In genomic region chr1:90100360-90101232, GRCm38 (mm10) we compare ENCODE assay signal across 13 mouse cellular contexts. TPM values are rescaled to one million over a fixed set of nuclear protein-coding genes. Genes with fewer than 3 reads are reported as not detected.
DNase-seq lines count a peak whose midpoint lies in the region; ATAC-seq and TF ChIP-seq lines count a peak whose summit lies in the region.
"Had no signal": no experiment of that assay in that cellular context is flagged by ENCODE, and none has a peak within 500 bp of the region (broad histone marks: within the 10 kb centered on the region; RNA-seq: fewer than 3 reads in every experiment).

No protein-coding gene starts in this region.

- 58% methylated on average over 10 of the region's 10 CpGs for WGBS in kidney, postnatal 0 days
- WGBS in stomach, embryonic 14.5 days = 38% methylated on average over 10 of the region's 10 CpGs
- 73% methylated on average over 10 of the region's 10 CpGs for WGBS in forebrain, embryonic 14.5 days

- H3K27ac ChIP-seq in kidney, postnatal 0 days = no peak overlapping the region
- peak overlapping the region; percentile 52; the same call in 1 of the 2 replicates for H3K27ac ChIP-seq in stomach, embryonic 14.5 days (ENCODE audit: low read length)
- H3K27ac ChIP-seq in forebrain, embryonic 14.5 days (ENCODE audit: low read depth, low read length) = no peak overlapping the region
- H3K27ac ChIP-seq: hindbrain, embryonic 12.5 days had no signal

- no peak overlapping the region for H3K4me2 ChIP-seq in kidney, postnatal 0 days (ENCODE audit: low read length)
- no peak overlapping the region for H3K4me2 ChIP-seq in stomach, embryonic 14.5 days (replicated peaks; ENCODE audit: low read depth, low read length)
- no peak overlapping the region for H3K4me2 ChIP-seq in forebrain, embryonic 14.5 days (ENCODE audit: low read length)
- H3K4me2 ChIP-seq: hindbrain, embryonic 12.5 days had no signal

- no peak overlapping the region for H3K4me3 ChIP-seq in kidney, postnatal 0 days (replicated peaks; ENCODE audit: low read depth, low read length)
- no peak overlapping the region for H3K4me3 ChIP-seq in stomach, embryonic 14.5 days (ENCODE audit: low read depth, low read length)
- H3K4me3 ChIP-seq in forebrain, embryonic 14.5 days (ENCODE audit: low read depth, low read length) = no peak overlapping the region
- H3K4me3 ChIP-seq: hindbrain, embryonic 12.5 days had no signal

- peak; percentile 83 for DNase-seq in kidney, postnatal 0 days (ENCODE audit: low spot score)
- no peak for DNase-seq in kidney, adult 18-20 months
- DNase-seq in brain, embryonic 14.5 days (ENCODE audit: low read depth) = peak; percentile 42
- DNase-seq in kidney, postnatal 4 days = peak; percentile 63 to 71
- DNase-seq in forebrain, embryonic 14.5 days (ENCODE audit: low spot score) = no peak
- no peak for DNase-seq in embryo, embryonic 11 days
- no peak for DNase-seq in left cerebral cortex, adult 8-10 months (ENCODE audit: low spot score in 2 of 2)
- DNase-seq: cerebellum, postnatal 14 days; left cerebral cortex, postnatal 4 days; thymus, postnatal 25 days had no signal

- H3K36me3 ChIP-seq in kidney, postnatal 0 days (ENCODE audit: insufficient read depth, low read length) = no peaks in the 10 kb centered on the region
- no peaks in the 10 kb centered on the region for H3K36me3 ChIP-seq in stomach, embryonic 14.5 days (ENCODE audit: control insufficient read depth, insufficient read depth, low read length)
- H3K36me3 ChIP-seq in forebrain, embryonic 14.5 days (ENCODE audit: control insufficient read depth, insufficient read depth, low read length) = no peaks in the 10 kb centered on the region
- H3K36me3 ChIP-seq: hindbrain, embryonic 12.5 days had no signal

- H3K27me3 ChIP-seq in kidney, postnatal 0 days (ENCODE audit: insufficient read depth, low read length) = no peaks in the 10 kb centered on the region
- H3K27me3 ChIP-seq in stomach, embryonic 14.5 days (ENCODE audit: control insufficient read depth, insufficient read depth, low read length) = no peaks in the 10 kb centered on the region
- H3K27me3 ChIP-seq in forebrain, embryonic 14.5 days (replicated peaks; ENCODE audit: control insufficient read depth, insufficient read depth, low read length) = no peaks in the 10 kb centered on the region
- H3K27me3 ChIP-seq: hindbrain, embryonic 12.5 days had no signal

- ATAC-seq in kidney, postnatal 0 days (replicated peaks; ENCODE audit: low FRiP score, low read depth) = no peak; the same call in 1 of the 2 replicates
- ATAC-seq in stomach, embryonic 14.5 days (ENCODE audit: insufficient number of reproducible peaks, insufficient read depth, low FRiP score, low read depth) = peak; percentile 65; the same call in 1 of the 2 replicates
- no peak for ATAC-seq in forebrain, embryonic 14.5 days

- TF ChIP-seq CTCF in kidney, postnatal 0 days (IDR thresholded peaks at IDR 0.05; ENCODE audit: low read depth) = no peak
- TF ChIP-seq CTCF in brain, embryonic 14.5 days (IDR thresholded peaks at IDR 0.05; ENCODE audit: borderline replicate concordance, extremely low read depth, insufficient read depth, insufficient read length) = no peak

- H3K9ac ChIP-seq in kidney, postnatal 0 days (ENCODE audit: low read depth, low read length) = no peak overlapping the region
- no peak overlapping the region for H3K9ac ChIP-seq in stomach, embryonic 14.5 days (replicated peaks; ENCODE audit: low read depth, low read length)
- H3K9ac ChIP-seq in forebrain, embryonic 14.5 days (ENCODE audit: low read length) = no peak overlapping the region
- H3K9ac ChIP-seq: hindbrain, embryonic 12.5 days had no signal

- H3K9me3 ChIP-seq in kidney, postnatal 0 days (replicated peaks; ENCODE audit: low read length) = no peaks in the 10 kb centered on the region
- H3K9me3 ChIP-seq in stomach, embryonic 14.5 days (ENCODE audit: control insufficient read depth, low read depth, low read length) = no peaks in the 10 kb centered on the region
- H3K9me3 ChIP-seq in forebrain, embryonic 14.5 days (replicated peaks; ENCODE audit: control insufficient read depth, low read length) = no peaks in the 10 kb centered on the region
- H3K9me3 ChIP-seq: hindbrain, embryonic 12.5 days had no signal

- TF ChIP-seq POLR2A in brain, embryonic 14.5 days (IDR thresholded peaks at IDR 0.05; ENCODE audit: borderline replicate concordance, extremely low read depth, insufficient read depth, insufficient read length, poor library complexity, severe bottlenecking) = no peak

- H3K4me1 ChIP-seq in kidney, postnatal 0 days (replicated peaks; ENCODE audit: insufficient read depth, low read length) = no peaks in the 10 kb centered on the region
- peaks cover 4% of the 10 kb centered on the region; the same call in 1 of the 2 replicates for H3K4me1 ChIP-seq in stomach, embryonic 14.5 days (ENCODE audit: control insufficient read depth, insufficient read depth, low read length)
- no peaks in the 10 kb centered on the region for H3K4me1 ChIP-seq in forebrain, embryonic 14.5 days (ENCODE audit: control insufficient read depth, insufficient read depth, low read length)
- H3K4me1 ChIP-seq: hindbrain, embryonic 12.5 days had no signal

RNA-seq across cellular contexts. Expression of gene Iqca, which starts 52.6 kb away (rescaled TPM):
- polyA plus RNA-seq in kidney, postnatal 0 days (2015; fragmentation: Nextera tagmentation; extraction: Ambion mirVana) = 0.09 TPM in 1 of 2 replicates, not detected in the other
- 0.39 and 0.52 TPM in 2 replicates for polyA plus RNA-seq in brain, embryonic 14.5 days (2012; rRNA removed)
- not detected in 2 replicates for polyA plus RNA-seq in stomach, embryonic 14.5 days (2014; fragmentation: Nextera tagmentation; extraction: Ambion mirVana)
- 0.95 and 0.99 TPM in 2 replicates for polyA plus RNA-seq in forebrain, embryonic 14.5 days (2014; fragmentation: Nextera tagmentation; extraction: Ambion mirVana)
- total RNA-seq in left cerebral cortex, adult 8-10 months (2022) = 1 to 10 TPM in 3 of 4 experiments, under 1 TPM in 1; 0.52 to 1.5 (median 1.2) TPM
- total RNA-seq: megakaryocyte-erythroid progenitor cell, adult 5-6 weeks had no signal

Comparison
In these comparisons a context has a peak if more than half of its experiments do, and no peak if none do; other contexts are left out.
1. DNase-seq: peak in kidney, postnatal 0 days (single experiment), brain, embryonic 14.5 days (single experiment) and kidney, postnatal 4 days (2 of 2); none in kidney, adult 18-20 months (single experiment), forebrain, embryonic 14.5 days (single experiment), embryo, embryonic 11 days (single experiment) and left cerebral cortex, adult 8-10 months (0 of 2).